Mouse (Mus musculus) heart, postnatal 4 days (tissue): ENCODE measurements around the gene Atp6v1f. TPM values are rescaled to one million over a fixed set of nuclear protein-coding genes. Genes with fewer than 3 reads are reported as not detected.

Experiments used
- total RNA-seq, 2 experiments: library from RNA; stranded (reverse); gene quantifications; 2 replicates each; pipeline ENCODE4 v1.2.3; 2021

Atp6v1f gene
- total RNA-seq, 2 experiments from 2014 or later, result 110 to 117 TPM

Other genes with a start within 250 kb of the Atp6v1f start
- 1 to 10 TPM; 9.0 to 9.6 TPM for gene Hilpda, start 195.2 kb upstream of the Atp6v1f start, total RNA-seq
- under 1 TPM in 1 of 2 experiments, not detected in 1; 0.32 TPM for gene Fam71f2, start 188.1 kb upstream of the Atp6v1f start, total RNA-seq
- gene Fam71f1, start 148.6 kb upstream of the Atp6v1f start, total RNA-seq, result not detected
- gene Calu, start 119.6 kb upstream of the Atp6v1f start, total RNA-seq, result 100 to 1,000 TPM; 352 to 357 TPM
- gene Opn1sw, start 79.2 kb upstream of the Atp6v1f start, total RNA-seq, result not detected
- 10 to 100 TPM; 10.6 to 15.8 TPM for gene Ccdc136, start 71.4 kb upstream of the Atp6v1f start, total RNA-seq
- 100 to 1,000 TPM; 303 to 309 TPM for gene Flnc, start 34.5 kb upstream of the Atp6v1f start, total RNA-seq
- gene Atp6v1fnb, start 3.7 kb downstream of the Atp6v1f start, total RNA-seq, result not detected
- 10 to 100 TPM; 11.6 to 15.1 TPM for gene Kcp, start 40.2 kb downstream of the Atp6v1f start, total RNA-seq
- gene Irf5, start 58.9 kb downstream of the Atp6v1f start, total RNA-seq, result 1 to 10 TPM; 3.0 TPM
- 10 to 100 TPM; 52.2 to 54.6 TPM for gene Tnpo3, start 142.2 kb downstream of the Atp6v1f start, total RNA-seq
- 1 to 10 TPM in 1 of 2 experiments, under 1 TPM in 1; 0.93 to 1.4 TPM for gene Tspan33, start 226.5 kb downstream of the Atp6v1f start, total RNA-seq